Mouse (Mus musculus) embryonic facial prominence, embryonic 11.5 days (tissue): ENCODE data around the gene Creb3l4. TPM values are rescaled to one million over a fixed set of nuclear protein-coding genes. Genes with fewer than 3 reads are reported as not detected.

Experiments
- ATAC-seq: fragments of 200-750 bp; cut with Nextera tagmentation; replicated peaks from 2 replicates; pipeline ENCODE4 v1.8.0; 2017; ENCODE audit warnings: low read depth; ENCODE audit not compliant: insufficient number of reproducible peaks, low FRiP score, low TSS enrichment
- DNase-seq: peaks from one replicate; pipeline ENCODE4 v3.0.0-alpha.2; 2015; ENCODE audit warnings: low spot score
- H3K27ac ChIP-seq: fragments of 300-500 bp; sonication (generic); replicated peaks from 2 replicates; pipeline ENCODE4 v1.5.1; 2014; ENCODE audit warnings: mild to moderate bottlenecking, low read depth, low read length, control low read depth
- H3K27me3 ChIP-seq: fragments of 300-500 bp; sonication (generic); 2 replicates; pipeline ENCODE4 v1.6.1; 2014; ENCODE audit warnings: mild to moderate bottlenecking, low read length, moderate library complexity, mixed read lengths; ENCODE audit not compliant: control insufficient read depth, insufficient read depth
- H3K36me3 ChIP-seq: fragments of 300-500 bp; sonication (generic); replicated peaks from 2 replicates; pipeline ENCODE4 v1.6.1; 2014; ENCODE audit warnings: low read depth, mild to moderate bottlenecking, low read length, moderate library complexity, mixed read lengths; ENCODE audit not compliant: control insufficient read depth, insufficient read depth
- H3K4me1 ChIP-seq: fragments of 300-500 bp; sonication (generic); 2 replicates; pipeline ENCODE4 v1.6.1; 2014; ENCODE audit warnings: low read length, mixed read lengths; ENCODE audit not compliant: control insufficient read depth, insufficient read depth
- H3K4me2 ChIP-seq: fragments of 300-500 bp; sonication (generic); 2 replicates; pipeline ENCODE4 v1.6.1; 2014; ENCODE audit warnings: low read depth, mild to moderate bottlenecking, control low read depth, low read length, moderate library complexity
- H3K4me3 ChIP-seq: fragments of 300-500 bp; sonication (generic); 2 replicates; pipeline ENCODE4 v1.5.1; 2014; ENCODE audit warnings: low read depth, low read length, control low read depth
- H3K9ac ChIP-seq: fragments of 300-500 bp; sonication (generic); replicated peaks from 2 replicates; pipeline ENCODE4 v1.6.1; 2014; ENCODE audit warnings: mild to moderate bottlenecking, control low read depth, low read length
- H3K9me3 ChIP-seq: fragments of 300-500 bp; sonication (generic); replicated peaks from 2 replicates; pipeline ENCODE4 v1.6.1; 2016; ENCODE audit warnings: mild to moderate bottlenecking, low read length, inconsistent platforms, mixed read lengths; ENCODE audit not compliant: control insufficient read depth
- WGBS: fragments of 180-500 bp; shearing (Covaris S2); extraction: QIAGEN DNeasy Blood & Tissue Kit; methylation state at CpG from one replicate; pipeline ENCODE4 v1.1.7; 2014; 5-methylcytosine and 5-hydroxymethylcytosine counted together
- polyA plus RNA-seq: library from polyadenylated mRNA; unstranded; fragments of >200 nt; fragmentation: Nextera tagmentation; extraction: Ambion mirVana; gene quantifications from 2 replicates; pipeline ENCODE4 v1.2.1, GENCODE M21; 2014

The Creb3l4 gene
- polyA plus RNA-seq, 1 experiment from 2014 or later: 7.7 TPM

DNA sequence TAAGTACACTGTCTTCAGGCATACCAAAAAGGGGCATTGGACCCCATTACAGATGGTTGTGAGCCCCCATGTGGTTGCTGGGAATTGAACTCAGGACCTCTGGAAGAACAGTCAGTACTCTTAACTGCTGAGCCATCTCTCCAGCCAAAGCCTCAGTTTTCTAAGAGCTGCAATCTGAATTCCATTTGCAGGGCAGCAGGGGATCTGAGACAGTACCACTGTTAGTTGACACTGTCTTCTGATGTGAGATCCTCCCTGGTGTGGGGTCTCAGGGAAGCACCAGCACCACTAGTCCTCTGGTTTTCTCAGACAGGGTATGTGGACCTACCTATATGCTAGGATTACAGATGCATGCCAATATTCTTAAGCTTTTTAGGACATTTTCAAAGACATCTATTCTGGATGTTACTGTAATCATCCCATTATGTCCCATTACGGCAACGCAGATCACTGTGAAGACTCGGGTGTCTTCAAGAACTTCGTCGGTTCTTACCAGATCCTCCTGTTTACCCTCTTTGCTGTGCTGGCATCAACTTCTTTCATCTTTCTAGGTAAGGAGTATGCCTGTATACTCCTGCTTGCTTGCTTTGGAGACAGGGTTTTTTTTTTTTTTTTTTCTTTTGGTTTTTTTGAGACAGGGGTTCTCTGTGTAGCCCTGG lies 33.3 kb downstream of the Creb3l4 start:
- ATAC-seq: no peak
- DNase-seq: no peak
- H3K36me3 ChIP-seq: peaks cover 10% of the 10 kb centered on the region
- H3K4me2 ChIP-seq: no peak overlapping the region
- H3K4me1 ChIP-seq: no peaks in the 10 kb centered on the region
- no peak overlapping the region for H3K9ac ChIP-seq
- H3K27me3 ChIP-seq: no peaks in the 10 kb centered on the region
- 92% methylated on average over 5 of the region's 5 CpGs for WGBS
- no peaks in the 10 kb centered on the region for H3K9me3 ChIP-seq
- H3K27ac ChIP-seq: no peak overlapping the region
- H3K4me3 ChIP-seq: no peak overlapping the region

DNA sequence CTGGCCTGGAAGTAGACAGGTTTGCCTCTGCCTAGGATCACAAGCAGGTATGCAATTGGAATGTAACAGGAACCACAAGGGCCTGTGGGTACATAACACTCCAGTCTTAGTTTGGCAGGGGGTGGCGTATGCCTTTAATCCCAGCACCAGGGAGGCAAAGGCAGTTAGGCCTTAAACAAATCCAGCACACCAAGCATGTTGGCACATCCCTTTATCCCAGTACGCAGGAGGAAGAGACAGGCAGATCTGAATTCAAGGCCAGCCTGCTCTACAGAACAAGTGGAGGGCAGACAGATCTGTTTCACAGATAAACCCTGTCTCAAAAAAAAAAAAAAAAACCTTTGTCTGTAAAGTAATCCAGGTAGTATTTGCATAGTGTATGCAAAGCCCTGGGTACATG lies 34.6 kb downstream of the Creb3l4 start:
- H3K36me3 ChIP-seq: peaks cover 10% of the 10 kb centered on the region
- H3K9ac ChIP-seq: no peak overlapping the region
- no peaks in the 10 kb centered on the region for H3K4me1 ChIP-seq
- no peak overlapping the region for H3K4me2 ChIP-seq
- WGBS: 86% methylated on average over 2 of the region's 2 CpGs
- ATAC-seq (no peak), DNase-seq (no peak)
- H3K9me3 ChIP-seq: no peaks in the 10 kb centered on the region
- H3K27me3 ChIP-seq: no peaks in the 10 kb centered on the region
- H3K4me3 ChIP-seq: no peak overlapping the region
- no peak overlapping the region for H3K27ac ChIP-seq

DNA sequence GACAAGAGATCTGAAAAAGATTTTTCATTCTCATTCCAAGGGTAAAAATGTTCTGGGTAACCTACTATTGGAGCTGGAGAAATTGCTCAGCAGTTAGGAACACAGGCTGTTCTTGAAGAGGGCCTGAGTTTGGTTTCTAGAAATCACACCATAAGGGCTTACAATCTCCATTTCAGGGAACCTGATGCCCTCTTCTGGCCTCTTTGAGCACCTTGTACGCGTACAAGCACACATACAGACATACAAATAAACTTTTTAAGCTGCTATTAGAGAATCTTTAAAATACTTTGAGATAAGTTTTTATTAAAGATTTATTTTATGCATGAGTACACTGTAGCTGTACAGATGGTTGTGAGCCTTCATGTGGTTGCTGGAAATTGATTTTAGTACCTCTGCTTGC lies 38.7 kb downstream of the Creb3l4 start:
- no peak overlapping the region for H3K27ac ChIP-seq
- peaks cover 3% of the 10 kb centered on the region; the same call in 1 of the 2 replicates for H3K36me3 ChIP-seq
- WGBS: 96% methylated on average over 2 of the region's 2 CpGs
- H3K9ac ChIP-seq: no peak overlapping the region
- H3K9me3 ChIP-seq: no peaks in the 10 kb centered on the region
- no peak for DNase-seq
- H3K4me2 ChIP-seq: no peak overlapping the region
- no peak overlapping the region for H3K4me3 ChIP-seq
- no peaks in the 10 kb centered on the region for H3K27me3 ChIP-seq
- no peaks in the 10 kb centered on the region for H3K4me1 ChIP-seq
- ATAC-seq: no peak

DNA sequence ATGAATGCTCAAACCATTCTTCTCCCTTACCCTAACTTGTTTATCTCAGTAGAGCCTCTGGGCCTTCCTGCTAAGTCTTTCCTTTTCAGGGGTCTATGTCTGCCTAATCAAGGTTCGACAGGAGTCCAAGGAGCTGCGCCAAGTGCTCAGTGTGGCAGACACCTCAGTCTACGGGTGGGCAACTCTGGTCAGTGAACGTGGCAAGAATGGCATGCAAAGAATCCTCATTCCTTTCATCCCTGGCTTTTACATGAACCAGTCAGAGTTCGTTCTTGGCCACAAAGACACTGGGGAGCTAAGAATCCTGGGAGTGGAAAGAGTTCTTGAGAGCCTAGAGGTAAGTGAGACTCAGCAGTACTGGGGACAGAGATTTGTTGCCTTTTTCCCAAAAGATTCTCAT lies 39.7 kb downstream of the Creb3l4 start:
- no peaks in the 10 kb centered on the region for H3K4me1 ChIP-seq
- H3K4me3 ChIP-seq: no peak overlapping the region
- no peak overlapping the region for H3K27ac ChIP-seq
- DNase-seq: no peak
- H3K9me3 ChIP-seq: no peaks in the 10 kb centered on the region; the same call in 1 of the 2 replicates
- 80% methylated on average over 5 of the region's 5 CpGs for WGBS
- peaks cover 3% of the 10 kb centered on the region; the same call in 1 of the 2 replicates for H3K36me3 ChIP-seq
- H3K4me2 ChIP-seq: no peak overlapping the region
- ATAC-seq: no peak
- no peak overlapping the region for H3K9ac ChIP-seq
- H3K27me3 ChIP-seq: no peaks in the 10 kb centered on the region

DNA sequence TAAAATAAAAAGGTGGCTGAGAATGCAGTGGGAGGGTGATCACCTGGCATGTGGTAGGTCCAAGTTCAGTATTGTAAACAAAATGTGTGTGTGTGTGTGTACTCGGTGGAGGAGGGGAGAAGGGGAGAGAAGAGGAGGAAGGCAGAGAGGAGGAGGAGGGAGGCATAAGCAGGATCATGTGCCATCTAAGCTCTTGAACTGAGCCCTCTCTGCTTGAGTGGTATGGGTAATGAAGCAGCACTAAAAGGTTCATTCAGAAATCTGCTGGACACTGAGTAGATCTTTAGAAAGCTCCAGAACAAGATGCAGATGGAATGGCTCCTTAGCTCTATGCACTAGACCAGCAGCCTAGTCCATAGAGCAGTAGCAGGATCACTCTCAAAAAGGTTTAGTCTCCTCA lies 40.4 kb downstream of the Creb3l4 start:
- H3K36me3 ChIP-seq: peaks cover 3% of the 10 kb centered on the region; the same call in 1 of the 2 replicates
- H3K4me1 ChIP-seq: no peaks in the 10 kb centered on the region
- H3K9me3 ChIP-seq: no peaks in the 10 kb centered on the region; the same call in 1 of the 2 replicates
- 73% methylated on average over 1 of the region's 1 CpGs for WGBS
- no peaks in the 10 kb centered on the region for H3K27me3 ChIP-seq
- H3K4me3 ChIP-seq: no peak overlapping the region
- no peak for ATAC-seq
- H3K4me2 ChIP-seq: no peak overlapping the region
- no peak for DNase-seq
- no peak overlapping the region for H3K27ac ChIP-seq
- H3K9ac ChIP-seq: no peak overlapping the region

DNA sequence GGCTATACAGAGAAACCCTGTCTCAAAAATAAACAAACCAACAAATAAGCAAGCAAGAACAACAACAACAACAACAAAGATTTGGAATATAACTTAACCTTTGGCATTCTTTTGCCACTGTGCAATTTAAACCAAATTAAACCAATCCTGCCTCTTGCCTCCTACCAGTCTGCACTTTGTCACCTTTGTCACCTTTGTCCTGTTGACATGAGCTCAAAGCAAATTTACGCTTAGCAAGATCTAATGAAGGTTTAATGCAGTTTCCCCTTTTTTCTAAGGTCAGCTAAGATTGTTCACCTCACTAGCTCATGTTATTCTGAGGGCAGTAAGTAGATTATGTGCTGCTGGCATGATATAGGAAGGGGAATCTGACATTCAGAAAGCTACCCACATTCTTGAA lies 45.8 kb downstream of the Creb3l4 start:
- Histone ChIP-seq H3K9ac (no peak overlapping the region), H3K4me2 (no peak overlapping the region), H3K27me3 (no peaks in the 10 kb centered on the region), H3K4me3 (no peak overlapping the region), H3K9me3 (no peaks in the 10 kb centered on the region; the same call in 1 of the 2 replicates), H3K27ac (no peak overlapping the region), H3K36me3 (no peaks in the 10 kb centered on the region), H3K4me1 (no peaks in the 10 kb centered on the region)
- DNase-seq: no peak
- ATAC-seq: no peak
- 72% methylated on average over 1 of the region's 1 CpGs for WGBS

DNA sequence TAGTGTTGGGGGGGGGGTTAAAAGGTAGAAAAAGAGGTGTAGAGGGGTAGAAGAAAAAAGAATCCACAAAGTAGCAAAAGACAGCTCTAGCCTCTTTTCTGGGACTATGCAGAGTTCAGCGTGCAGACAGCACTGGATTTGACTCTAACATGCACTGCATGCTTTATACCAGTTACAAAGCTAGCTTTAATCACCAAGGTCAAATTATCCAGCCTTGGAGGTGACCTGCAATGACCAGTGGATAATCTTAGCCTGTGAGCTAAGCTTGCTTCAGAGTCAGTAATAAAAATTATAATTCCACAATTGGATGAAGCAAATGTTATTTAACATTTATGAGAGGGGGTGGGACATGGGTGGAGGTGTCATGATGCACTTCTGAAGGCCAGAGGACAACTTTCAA lies 47.7 kb downstream of the Creb3l4 start:
- no peak overlapping the region for H3K27ac ChIP-seq
- H3K4me1 ChIP-seq: no peaks in the 10 kb centered on the region
- no peak for DNase-seq

DNA sequence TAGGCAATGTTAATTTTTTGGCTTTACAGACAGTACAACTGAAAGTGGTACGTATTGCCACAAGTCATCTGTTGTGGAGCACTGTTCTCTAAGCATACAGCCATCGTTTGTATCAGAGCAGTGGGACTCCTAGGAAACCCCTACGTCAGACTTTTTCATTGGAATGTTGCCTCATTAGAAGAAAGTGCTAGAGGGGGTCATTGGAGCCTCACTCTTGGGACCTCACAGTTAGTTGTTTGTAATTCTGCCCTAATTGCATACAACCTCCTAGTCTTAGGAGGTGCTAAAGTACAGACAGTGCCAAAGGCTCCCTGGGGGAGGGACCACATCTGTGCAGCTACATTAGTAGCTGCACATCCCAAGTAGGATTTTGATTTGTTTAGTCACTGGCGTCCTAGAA lies 48.6 kb downstream of the Creb3l4 start:
- Histone ChIP-seq H3K4me2 (no peak overlapping the region), H3K27me3 (no peaks in the 10 kb centered on the region), H3K4me3 (no peak overlapping the region), H3K9me3 (no peaks in the 10 kb centered on the region; the same call in 1 of the 2 replicates), H3K9ac (no peak overlapping the region), H3K36me3 (no peaks in the 10 kb centered on the region), H3K4me1 (no peaks in the 10 kb centered on the region), H3K27ac (no peak overlapping the region)
- no peak for DNase-seq
- ATAC-seq: no peak
- 52% methylated on average over 4 of the region's 4 CpGs for WGBS

More for the DNA sequence above, 47.7 kb downstream of the Creb3l4 start:
- no peaks in the 10 kb centered on the region; the same call in 1 of the 2 replicates for H3K9me3 ChIP-seq
- no peaks in the 10 kb centered on the region for H3K27me3 ChIP-seq
- 74% methylated on average over 1 of the region's 1 CpGs for WGBS
- no peak overlapping the region for H3K4me3 ChIP-seq
- ATAC-seq: no peak
- no peak overlapping the region for H3K4me2 ChIP-seq
- no peaks in the 10 kb centered on the region for H3K36me3 ChIP-seq
- no peak overlapping the region for H3K9ac ChIP-seq
